Mouse (Mus musculus) brain, adult 2 months (tissue): ENCODE data around the gene Trim63.
A peak's percentile ranks its signal among the peaks of the same experiment; 100 is the strongest.
"Not testable (repeated sequence)": the region's sequence is repeated elsewhere in the genome, so short reads cannot be mapped to it uniquely, and the experiment has no call there.

Experiments used
- DNase-seq: peaks from one replicate; pipeline ENCODE4 v3.0.0; 2011; ENCODE audit warnings: low read depth, low spot score

Gene Trim63

GRCm38 (mm10) chr4:134341231-134341630, 26.3 kb downstream of the Trim63 start:
- not testable (repeated sequence) for DNase-seq

- no peak for DNase-seq
Observed at GRCm38 (mm10) chr4:134342213-134342779, 27.4 kb downstream of the Trim63 start.

DNA sequence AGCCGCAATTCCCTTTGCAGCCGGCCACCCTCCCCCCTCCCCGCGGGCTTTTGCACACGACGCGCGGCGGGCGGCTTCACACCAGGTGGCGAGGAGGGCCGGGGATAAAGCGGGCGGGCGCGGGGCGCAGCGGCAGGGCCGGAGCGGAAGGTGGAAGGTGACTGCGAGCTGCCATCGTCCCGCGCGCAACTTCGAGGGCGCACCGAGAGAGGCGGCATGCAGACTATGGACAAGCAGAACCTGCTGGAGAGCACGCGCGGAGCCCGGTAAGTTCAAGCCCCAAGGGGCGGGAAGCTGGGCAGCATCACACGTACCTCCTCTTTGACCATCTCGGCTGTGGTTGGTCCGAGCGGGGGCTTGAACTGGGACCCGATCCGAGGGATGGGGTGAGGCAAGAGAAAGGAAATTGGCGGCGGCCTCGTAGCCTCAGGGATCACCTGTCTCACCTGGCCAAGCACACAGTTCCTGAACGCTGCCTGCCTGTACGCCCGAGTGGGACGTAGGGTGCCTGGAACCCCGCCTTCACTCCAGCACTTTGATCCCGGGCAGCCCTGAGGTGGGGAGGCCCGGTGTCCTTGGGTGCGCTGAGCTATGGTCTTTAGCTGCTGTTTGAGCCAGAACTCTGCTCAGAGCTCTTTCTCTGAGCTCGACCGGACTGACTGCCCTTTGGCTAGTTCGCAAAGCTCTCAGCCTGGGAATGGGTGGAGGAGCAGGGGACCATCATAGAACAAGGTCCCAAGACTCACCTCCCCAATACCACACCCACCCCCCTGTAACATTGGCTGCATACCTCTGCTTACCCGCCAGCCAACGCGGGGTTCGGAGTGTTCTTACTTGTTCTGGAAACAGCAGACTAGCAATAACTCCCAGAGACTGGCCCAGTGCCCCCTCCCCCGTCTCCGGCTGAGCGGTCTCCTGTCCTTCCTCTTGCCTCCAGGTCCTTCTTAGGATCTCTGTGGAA, 28.4 kb downstream of the Trim63 start, which contains the start of gene Slc30a2:
Slc30a2 (plus strand) TSS at position 111 of the 961 bp plus-strand sequence.
- DNase-seq, result no peak

- no peak for DNase-seq
Observed at GRCm38 (mm10) chr4:134344620-134345019, 29.7 kb downstream of the Trim63 start.

DNA sequence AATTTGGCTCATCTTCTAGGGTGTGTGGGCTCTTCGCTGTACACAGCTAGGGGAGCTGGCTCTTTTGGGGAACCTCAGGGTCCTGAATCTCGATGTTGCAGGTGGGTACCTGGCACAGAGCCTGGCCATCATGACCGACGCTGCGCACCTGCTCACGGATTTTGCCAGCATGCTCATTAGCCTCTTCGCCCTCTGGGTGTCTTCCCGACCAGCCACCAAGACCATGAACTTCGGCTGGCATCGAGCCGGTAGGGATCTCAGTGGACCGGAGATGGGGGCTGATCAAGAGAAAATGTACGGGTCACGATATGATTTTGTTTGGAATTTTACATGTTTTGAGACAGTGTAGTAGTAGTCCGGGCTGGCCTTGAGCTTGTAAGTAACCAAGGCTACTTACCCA, 30.9 kb downstream of the Trim63 start:
- no peak for DNase-seq

- DNase-seq, result no peak
Observed at GRCm38 (mm10) chr4:134348078-134348477, 33.2 kb downstream of the Trim63 start.

DNA sequence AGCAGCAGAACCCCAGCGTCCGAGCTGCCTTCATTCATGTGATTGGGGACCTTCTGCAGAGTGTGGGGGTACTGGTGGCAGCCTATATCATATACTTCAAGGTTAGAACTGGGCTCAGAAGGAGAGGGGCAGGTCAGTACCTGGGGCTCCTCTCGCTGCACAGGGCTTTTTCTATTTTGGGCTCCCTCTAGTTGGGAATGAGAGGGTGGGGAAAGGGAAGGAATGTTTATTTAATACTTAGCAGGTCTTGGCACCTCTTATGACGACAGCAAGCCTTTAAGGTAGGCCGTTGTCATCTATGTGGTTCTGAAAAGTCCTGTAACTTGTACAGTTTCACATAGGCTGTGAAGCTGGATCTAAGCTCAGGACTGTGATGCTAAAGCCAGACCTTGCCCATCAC, 33.6 kb downstream of the Trim63 start:
- DNase-seq, result no peak

DNA sequence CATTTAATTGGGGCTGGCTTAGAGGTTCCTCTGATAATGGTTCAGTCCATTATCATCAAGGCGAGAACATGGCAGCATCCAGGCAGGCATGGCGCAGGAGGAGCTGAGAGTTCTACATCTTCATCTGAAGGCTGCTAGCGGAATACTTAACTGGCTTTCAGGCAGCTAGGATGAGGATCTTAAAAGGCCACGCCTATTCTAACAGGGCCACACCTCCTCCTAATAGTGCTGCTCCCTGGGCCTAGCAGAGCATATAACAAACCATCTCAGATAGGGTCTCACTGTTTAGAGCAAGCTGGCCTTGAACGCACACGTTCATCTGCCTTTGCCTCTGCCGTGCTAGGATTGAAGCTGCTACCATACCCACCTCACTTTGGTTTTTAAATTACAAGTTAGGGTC, 34.9 kb downstream of the Trim63 start:
- DNase-seq, result no peak

- DNase-seq, result no peak
Observed at GRCm38 (mm10) chr4:134350641-134351040, 35.7 kb downstream of the Trim63 start.

GRCm38 (mm10) chr4:134351329-134352260, 36.7 kb downstream of the Trim63 start:
- no peak for DNase-seq

DNA sequence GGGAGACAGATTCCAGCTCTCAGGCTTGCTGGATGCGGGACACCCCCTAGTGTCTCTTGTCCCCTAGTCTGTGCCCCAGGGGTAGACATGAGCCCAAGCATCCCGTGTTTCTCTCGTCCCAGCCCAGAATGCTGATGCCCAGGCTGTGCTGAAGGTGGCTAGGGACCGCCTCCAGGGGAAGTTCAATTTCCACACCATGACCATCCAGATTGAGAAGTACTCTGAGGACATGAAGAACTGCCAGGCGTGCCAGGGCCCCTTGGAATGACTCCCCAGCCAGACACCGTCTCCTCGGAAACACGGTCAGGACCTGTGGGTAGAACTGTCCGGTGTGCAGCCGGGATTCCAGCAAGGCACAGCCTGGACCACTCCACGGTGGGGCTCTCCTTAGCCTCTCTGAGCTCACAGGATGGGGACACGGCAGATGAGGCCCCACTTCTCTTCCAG, 37.4 kb downstream of the Trim63 start:
- no peak for DNase-seq

- no peak for DNase-seq
Observed at GRCm38 (mm10) chr4:134352929-134353328, 38.0 kb downstream of the Trim63 start.

DNA sequence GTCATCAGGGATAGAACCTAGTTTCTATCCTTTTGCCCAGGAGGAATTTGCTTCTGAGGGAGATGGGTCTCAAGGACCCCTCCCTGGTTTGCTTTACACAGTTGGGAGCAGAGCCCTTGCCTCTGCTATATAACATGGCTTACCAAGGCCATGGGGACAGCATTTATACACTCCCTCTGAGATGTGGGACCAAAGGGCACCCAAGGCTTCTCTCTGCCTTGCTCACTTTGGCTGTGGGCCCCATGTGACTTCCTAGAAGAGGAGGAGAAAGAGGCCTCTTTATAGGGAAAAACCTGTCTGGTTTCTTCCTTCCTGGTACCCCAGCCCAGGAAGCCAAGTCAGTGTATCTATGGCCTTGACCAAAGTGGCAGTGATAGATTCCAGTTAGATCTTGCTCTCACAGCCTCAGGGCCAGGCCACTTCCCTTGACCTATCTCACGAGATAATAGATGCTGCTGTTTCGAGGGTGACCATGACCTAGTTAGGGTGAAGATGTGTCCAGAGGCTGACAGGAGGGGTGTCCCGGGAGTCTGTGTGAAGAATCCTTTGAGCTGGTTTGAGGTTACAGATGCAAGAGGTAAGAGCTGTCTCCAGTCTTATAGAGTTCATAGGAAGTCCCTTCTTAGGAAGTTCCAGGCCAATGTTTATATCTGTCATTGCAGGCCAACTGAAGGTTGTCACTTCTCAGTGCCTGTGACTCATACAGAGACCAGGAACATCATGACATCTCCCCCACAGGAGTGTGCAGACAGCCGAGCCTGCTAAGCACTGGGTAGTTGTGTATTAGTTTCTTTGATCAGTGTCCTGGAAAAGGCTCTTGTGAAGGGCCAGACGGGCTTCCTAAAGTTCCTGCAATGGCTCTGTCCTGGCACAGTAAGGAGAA, 38.8 kb downstream of the Trim63 start:
- peak; percentile 19 for DNase-seq

- peak; percentile 37 for DNase-seq
Observed at GRCm38 (mm10) chr4:134355841-134356452, 41.0 kb downstream of the Trim63 start.

- DNase-seq, result peak; percentile 87
Observed at GRCm38 (mm10) chr4:134356591-134357460, 41.9 kb downstream of the Trim63 start.

DNA sequence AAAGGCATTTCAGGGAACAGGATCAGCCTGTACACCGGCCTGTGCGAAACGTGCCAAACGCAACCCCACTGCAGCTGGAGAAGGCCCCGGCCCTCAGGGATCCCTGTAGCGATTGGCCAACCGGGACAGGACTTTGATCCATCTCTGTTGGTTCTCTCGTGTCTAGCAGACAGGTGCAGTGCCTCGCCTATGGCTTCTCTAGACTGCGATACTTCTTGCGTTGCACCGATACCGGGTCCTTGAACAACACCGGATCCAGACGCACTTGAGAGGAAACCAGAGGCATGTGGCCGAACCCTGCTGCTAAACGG, 42.5 kb downstream of the Trim63 start:
- no peak for DNase-seq

DNA sequence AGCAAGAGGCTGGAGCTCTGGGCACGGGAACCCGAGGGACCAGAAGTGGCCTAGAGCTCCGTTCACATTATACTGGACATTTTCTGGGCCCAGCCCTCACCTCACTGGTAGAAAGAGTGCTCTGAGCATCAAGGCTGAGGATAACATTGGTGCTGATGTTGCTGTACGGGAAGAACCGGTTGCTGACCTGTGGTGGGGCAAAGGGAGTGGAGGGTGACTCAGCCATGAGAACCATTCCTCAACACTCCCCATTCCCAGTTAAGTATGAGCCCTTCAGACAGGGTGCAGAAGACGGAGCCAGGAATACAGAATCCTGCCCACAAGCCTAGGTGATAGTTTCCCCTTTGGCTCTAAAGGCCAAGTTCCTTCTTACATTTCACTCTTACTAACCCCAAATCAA, 44.7 kb downstream of the Trim63 start:
- DNase-seq, result no peak

DNA sequence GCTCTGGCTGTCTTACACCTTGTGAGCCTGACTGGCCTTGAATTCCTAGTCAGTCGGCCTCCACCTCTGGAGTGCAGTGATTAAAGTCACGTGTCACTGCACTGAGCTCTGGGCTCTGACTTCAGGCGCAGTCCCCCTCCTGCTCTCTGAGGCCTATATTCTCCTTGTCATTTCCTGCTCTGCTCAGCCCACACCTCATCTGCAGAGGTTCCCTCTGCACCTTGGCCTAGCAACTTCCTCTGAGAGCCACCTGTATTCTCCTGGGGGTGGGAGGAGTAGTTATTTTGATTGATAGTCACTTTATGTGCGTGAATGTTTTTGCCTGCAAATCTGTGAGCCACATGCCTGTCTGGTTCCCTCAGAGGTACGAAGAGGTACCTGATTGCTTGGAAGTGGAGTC, 46.3 kb downstream of the Trim63 start:
- DNase-seq, result no peak

- no peak for DNase-seq
Observed at GRCm38 (mm10) chr4:134362124-134362523, 47.2 kb downstream of the Trim63 start.
